Mouse (Mus musculus) G1E (cell line): ENCODE results near the gene Lrrc31. TPM values are rescaled to one million over a fixed set of nuclear protein-coding genes. Genes with fewer than 3 reads are reported as not detected.

Source experiments
- ATAC-seq: 2 replicates; pipeline ENCODE4 v1.8.0; 2016; ENCODE audit warnings: mild to moderate bottlenecking; ENCODE audit not compliant: insufficient number of reproducible peaks, poor library complexity, low FRiP score, severe bottlenecking; ENCODE audit errors: extremely low read depth
- DNase-seq: peaks from one replicate; pipeline ENCODE4 v3.0.0; 2012; ENCODE audit warnings: low spot score
- H3K27me3 ChIP-seq: 2 replicates; pipeline ENCODE4 v1.6.1; 2012; ENCODE audit warnings: mild to moderate bottlenecking, low read length, inconsistent platforms; ENCODE audit not compliant: insufficient read depth
- H3K36me3 ChIP-seq: replicated peaks from 2 replicates; pipeline ENCODE3; 2012; ENCODE audit warnings: mild to moderate bottlenecking, inconsistent platforms
- H3K4me1 ChIP-seq: 2 replicates; pipeline ENCODE4 v1.6.1; 2012; ENCODE audit warnings: low read depth, low read length, inconsistent platforms, mixed read lengths; ENCODE audit not compliant: insufficient read depth
- H3K4me3 ChIP-seq: 2 replicates; pipeline ENCODE4 v1.5.1; 2012; ENCODE audit warnings: low read depth, mild to moderate bottlenecking, inconsistent platforms, low read length, moderate library complexity, mixed read lengths
- H3K9me3 ChIP-seq: replicated peaks from 2 replicates; pipeline ENCODE4 v1.6.1; 2012; ENCODE audit warnings: inconsistent platforms
- CTCF ChIP-seq: IDR thresholded peaks from 2 replicates; pipeline ENCODE4 v1.5.1; 2012; ENCODE audit warnings: low read depth, low read length, inconsistent platforms, mixed read lengths
- GATA1 ChIP-seq: IDR thresholded peaks from 2 replicates; pipeline ENCODE4 v1.6.1; 2012; ENCODE audit warnings: borderline replicate concordance, low read length, inconsistent platforms, mixed read lengths
- GATA2 ChIP-seq: IDR thresholded peaks from 2 replicates; pipeline ENCODE4 v1.6.1; 2012; ENCODE audit warnings: low read depth, low read length, inconsistent platforms, borderline replicate concordance
- POLR2AphosphoS5 ChIP-seq: IDR thresholded peaks from 2 replicates; pipeline ENCODE4 v1.6.1; 2012; ENCODE audit warnings: low read depth, low read length, inconsistent platforms; ENCODE audit not compliant: insufficient replicate concordance
- TAL1 ChIP-seq: conservative IDR thresholded peaks from 2 replicates; pipeline ENCODE4 v1.6.1; 2012; ENCODE audit warnings: low read depth, low read length, inconsistent platforms, mixed read lengths
- polyA plus RNA-seq: library from polyadenylated mRNA; stranded (reverse); fragments of >175 nt; gene quantifications from 2 replicates; pipeline ENCODE4 v1.2.3, GENCODE M21; 2012
- total RNA-seq, 2 experiments: library from RNA; stranded (forward) in 1 of 2; stranded (reverse) in 1 of 2; fragments of 200-1000 nt in 1 of 2; fragments of >200 nt in 1 of 2; fragmentation: Nextera tagmentation in 1 of 2; gene quantifications; 2 replicates each; pipeline ENCODE4 v1.2.3; 2014 to 2017

Gene Lrrc31
- total and polyA plus RNA-seq, 3 experiments: 1.7 TPM; not detected in 2

- DNase-seq: no peak
- no peak overlapping the region for H3K4me3 ChIP-seq
- H3K9me3 ChIP-seq: no peaks in the 10 kb centered on the region
- no peak for ATAC-seq
- H3K36me3 ChIP-seq: no peaks in the 10 kb centered on the region
- peaks cover 16% of the 10 kb centered on the region for H3K4me1 ChIP-seq
- TF ChIP-seq GATA1 (no peak), TAL1 (no peak), GATA2 (no peak), POLR2AphosphoS5 (no peak), CTCF (no peak)
- H3K27me3 ChIP-seq: peaks cover 53% of the 10 kb centered on the region
These were observed 6.3 kb upstream of the Lrrc31 start for GRCm38 (mm10) chr3:30705977-30706376.

GRCm38 (mm10) chr3:30697891-30698290 is 1.8 kb downstream of the Lrrc31 start:
- no peak for TF ChIP-seq GATA1
- no peak for TF ChIP-seq TAL1
- no peak for TF ChIP-seq CTCF
- TF ChIP-seq POLR2AphosphoS5: no peak
- no peak for TF ChIP-seq GATA2
- no peaks in the 10 kb centered on the region for H3K36me3 ChIP-seq
- peaks cover 8% of the 10 kb centered on the region for H3K4me1 ChIP-seq
- DNase-seq: no peak
- no peak overlapping the region for H3K4me3 ChIP-seq
- peaks cover 21% of the 10 kb centered on the region for H3K27me3 ChIP-seq
- H3K9me3 ChIP-seq: no peaks in the 10 kb centered on the region
- no peak for ATAC-seq

- Histone ChIP-seq H3K4me1 (peaks cover 8% of the 10 kb centered on the region), H3K4me3 (no peak overlapping the region), H3K36me3 (no peaks in the 10 kb centered on the region), H3K27me3 (peaks cover 23% of the 10 kb centered on the region), H3K9me3 (no peaks in the 10 kb centered on the region)
- no peak for TF ChIP-seq POLR2AphosphoS5
- TF ChIP-seq TAL1: no peak
- TF ChIP-seq CTCF: peak; percentile 80
- ATAC-seq: no peak
- no peak for DNase-seq
These were observed 3.3 kb downstream of the Lrrc31 start for GRCm38 (mm10) chr3:30696346-30696745.

- Histone ChIP-seq H3K27me3 (peaks cover 25% of the 10 kb centered on the region), H3K9me3 (no peaks in the 10 kb centered on the region), H3K4me3 (no peak overlapping the region), H3K36me3 (no peaks in the 10 kb centered on the region), H3K4me1 (peaks cover 8% of the 10 kb centered on the region)
- ATAC-seq (no peak), DNase-seq (no peak)
- TF ChIP-seq POLR2AphosphoS5 (no peak), CTCF (no peak), GATA1 (no peak), TAL1 (no peak), GATA2 (no peak)
These were observed 4.0 kb downstream of the Lrrc31 start for GRCm38 (mm10) chr3:30695661-30696060.

GRCm38 (mm10) chr3:30690976-30691375 is 8.7 kb downstream of the Lrrc31 start:
- no peak for DNase-seq
- no peak for ATAC-seq
- no peaks in the 10 kb centered on the region for H3K4me1 ChIP-seq

GRCm38 (mm10) chr3:30687216-30687615 is 12.4 kb downstream of the Lrrc31 start:
- Histone ChIP-seq H3K9me3 (no peaks in the 10 kb centered on the region), H3K4me3 (no peak overlapping the region), H3K27me3 (peaks cover 37% of the 10 kb centered on the region), H3K36me3 (no peaks in the 10 kb centered on the region), H3K4me1 (peaks cover 5% of the 10 kb centered on the region; the same call in 1 of the 2 replicates)
- DNase-seq (no peak), ATAC-seq (no peak)
- TF ChIP-seq TAL1 (no peak), POLR2AphosphoS5 (no peak), GATA1 (no peak), CTCF (no peak), GATA2 (no peak)

More at GRCm38 (mm10) chr3:30690976-30691375, 8.7 kb downstream of the Lrrc31 start:
- no peaks in the 10 kb centered on the region for H3K9me3 ChIP-seq
- TF ChIP-seq GATA2 (no peak), GATA1 (no peak), POLR2AphosphoS5 (no peak), TAL1 (no peak), CTCF (no peak)
- H3K36me3 ChIP-seq: no peaks in the 10 kb centered on the region
- H3K27me3 ChIP-seq: peaks cover 30% of the 10 kb centered on the region
- no peak overlapping the region for H3K4me3 ChIP-seq

- Histone ChIP-seq H3K9me3 (no peaks in the 10 kb centered on the region), H3K27me3 (peaks cover 18% of the 10 kb centered on the region), H3K4me3 (no peak overlapping the region), H3K36me3 (no peaks in the 10 kb centered on the region), H3K4me1 (peaks cover 5% of the 10 kb centered on the region; the same call in 1 of the 2 replicates)
- TF ChIP-seq TAL1 (no peak), GATA1 (no peak), POLR2AphosphoS5 (no peak), CTCF (no peak), GATA2 (no peak)
- ATAC-seq (peak; percentile 15; the same call in 1 of the 2 replicates), DNase-seq (no peak)
These were observed 16.5 kb downstream of the Lrrc31 start for GRCm38 (mm10) chr3:30683190-30683589.
